Mouse (Mus musculus) neural tube, embryonic 12.5 days (tissue): ENCODE results near the gene Itih2. TPM values are rescaled to one million over a fixed set of nuclear protein-coding genes. Genes with fewer than 3 reads are reported as not detected.

Source experiments
- ATAC-seq: fragments of 200-750 bp; cut with Nextera tagmentation; 2 replicates; pipeline ENCODE4 v1.8.0; 2017; ENCODE audit warnings: low read depth, mild to moderate bottlenecking, moderate TSS enrichment, moderate library complexity; ENCODE audit not compliant: low FRiP score
- H3K27ac ChIP-seq: fragments of 300-500 bp; sonication (generic); 2 replicates; pipeline ENCODE4 v1.5.1; 2016
- H3K27me3 ChIP-seq: fragments of 300-500 bp; sonication (generic); replicated peaks from 2 replicates; pipeline ENCODE4 v1.6.1; 2016; ENCODE audit warnings: mild to moderate bottlenecking
- H3K36me3 ChIP-seq: fragments of 300-500 bp; sonication (generic); 2 replicates; pipeline ENCODE4 v1.6.1; 2016; ENCODE audit warnings: mild to moderate bottlenecking
- H3K4me1 ChIP-seq: fragments of 300-500 bp; sonication (generic); 2 replicates; pipeline ENCODE4 v1.6.1; 2016
- H3K4me2 ChIP-seq: fragments of 300-500 bp; sonication (generic); replicated peaks from 2 replicates; pipeline ENCODE4 v1.6.1; 2016; ENCODE audit warnings: mild to moderate bottlenecking
- H3K4me3 ChIP-seq: fragments of 300-500 bp; sonication (generic); 2 replicates; pipeline ENCODE4 v1.5.1; 2016
- H3K9ac ChIP-seq: fragments of 300-500 bp; sonication (generic); 2 replicates; pipeline ENCODE4 v1.6.1; 2016; ENCODE audit warnings: mild to moderate bottlenecking
- H3K9me3 ChIP-seq: fragments of 300-500 bp; sonication (generic); 2 replicates; pipeline ENCODE4 v1.6.1; 2016; ENCODE audit warnings: mild to moderate bottlenecking
- WGBS: fragments of 180-500 bp; shearing (Covaris S2); methylation state at CpG from one replicate; pipeline ENCODE4 v1.1.7; 2016; 5-methylcytosine and 5-hydroxymethylcytosine counted together
- polyA plus RNA-seq: library from polyadenylated mRNA; unstranded; fragments of >200 nt; fragmentation: Nextera tagmentation; extraction: Ambion mirVana; gene quantifications from 2 replicates; pipeline ENCODE4 v1.2.1, GENCODE M21; 2016

Itih2 gene
- polyA plus RNA-seq, 1 experiment from 2014 or later = 0.94 TPM

DNA sequence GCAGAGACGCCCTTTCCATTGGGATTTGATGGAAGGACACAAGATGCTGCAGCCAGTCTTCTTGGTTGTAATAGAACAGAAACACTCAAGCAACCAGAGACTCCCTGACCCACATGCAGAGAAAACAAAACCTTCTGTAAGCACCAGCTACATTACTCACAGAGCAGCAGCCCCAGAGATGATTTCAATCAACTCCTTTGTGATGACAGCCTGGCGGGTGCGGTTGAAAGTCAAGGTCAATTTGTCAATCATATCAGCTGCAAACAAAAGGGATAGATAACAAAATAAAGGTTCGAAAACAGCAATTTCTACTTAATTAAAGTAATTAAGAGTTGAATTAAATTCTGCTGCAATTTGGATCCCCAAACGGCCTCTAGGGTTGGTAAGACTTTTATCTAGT, 72.4 kb downstream of the Itih2 start:
- WGBS = 90% methylated on average over 5 of the region's 5 CpGs
- no peak overlapping the region for H3K4me3 ChIP-seq
- H3K4me1 ChIP-seq = no peaks in the 10 kb centered on the region
- no peaks in the 10 kb centered on the region for H3K9me3 ChIP-seq
- no peak overlapping the region for H3K4me2 ChIP-seq
- ATAC-seq = no peak
- no peak overlapping the region for H3K9ac ChIP-seq
- H3K36me3 ChIP-seq = peaks cover 81% of the 10 kb centered on the region
- no peaks in the 10 kb centered on the region for H3K27me3 ChIP-seq
- no peak overlapping the region for H3K27ac ChIP-seq

DNA sequence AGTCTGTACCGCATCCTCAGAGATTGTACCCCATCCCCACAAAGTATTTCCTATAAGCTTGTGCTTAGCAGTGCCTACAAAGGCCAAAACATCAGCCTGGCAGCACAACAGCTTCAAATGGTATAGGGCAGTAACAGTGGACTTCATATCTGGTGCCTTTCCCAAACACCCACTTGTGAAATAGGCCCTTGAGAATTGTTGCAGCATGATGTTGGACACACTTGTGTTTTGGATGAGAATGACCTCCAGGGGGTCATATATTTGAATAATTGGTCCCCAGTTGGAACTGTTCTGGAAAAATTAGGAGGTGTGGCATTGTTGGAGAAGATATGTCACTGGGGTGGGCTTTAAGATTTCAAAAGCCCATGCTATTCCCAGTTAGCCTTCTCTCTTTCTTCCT, 79.2 kb downstream of the Itih2 start:
- Histone ChIP-seq H3K27ac (no peak overlapping the region), H3K27me3 (no peaks in the 10 kb centered on the region), H3K9me3 (no peaks in the 10 kb centered on the region), H3K9ac (no peak overlapping the region), H3K4me3 (no peak overlapping the region), H3K4me2 (no peak overlapping the region), H3K36me3 (peaks cover 29% of the 10 kb centered on the region), H3K4me1 (peaks cover 11% of the 10 kb centered on the region)
- WGBS = 97% methylated on average over 1 of the region's 1 CpGs
- ATAC-seq = no peak

GRCm38 (mm10) chr2:10050878-10051277, 80.3 kb downstream of the Itih2 start:
- Histone ChIP-seq H3K4me1 (peaks cover 14% of the 10 kb centered on the region), H3K36me3 (peaks cover 21% of the 10 kb centered on the region), H3K4me2 (no peak overlapping the region), H3K9me3 (no peaks in the 10 kb centered on the region), H3K4me3 (no peak overlapping the region), H3K27me3 (no peaks in the 10 kb centered on the region), H3K9ac (no peak overlapping the region), H3K27ac (no peak overlapping the region)
- 86% methylated on average over 3 of the region's 3 CpGs for WGBS
- no peak for ATAC-seq

DNA sequence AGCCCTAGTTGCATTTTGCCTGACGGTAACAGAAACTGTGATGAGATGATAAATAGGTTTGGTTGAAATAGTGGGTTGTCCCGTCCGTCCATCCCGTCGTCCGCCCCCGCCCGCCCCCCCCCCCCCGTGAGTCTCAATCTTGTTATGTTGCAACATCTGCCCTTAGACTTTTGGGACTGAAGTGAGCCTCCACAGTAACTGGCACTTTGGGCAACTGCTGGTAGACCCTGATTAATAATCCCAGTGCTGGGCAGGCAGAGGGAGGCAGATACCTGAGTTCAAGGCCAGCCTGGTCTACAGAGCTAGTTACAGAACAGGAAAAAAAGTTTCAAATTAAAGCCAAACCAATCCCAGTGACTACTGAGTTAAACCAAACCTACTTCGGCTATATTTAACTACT, 81.7 kb downstream of the Itih2 start:
- Histone ChIP-seq H3K27ac (no peak overlapping the region), H3K4me1 (peaks cover 14% of the 10 kb centered on the region), H3K9ac (0 out of 2 replicates have a peak overlapping the region, but pooled peaks have one; percentile 82), H3K36me3 (peaks cover 7% of the 10 kb centered on the region), H3K9me3 (no peaks in the 10 kb centered on the region), H3K27me3 (no peaks in the 10 kb centered on the region), H3K4me2 (peak overlapping the region; percentile 97), H3K4me3 (peak overlapping the region; percentile 94; the same call in 1 of the 2 replicates)
- 18% methylated on average over 10 of the region's 10 CpGs for WGBS
- ATAC-seq = no peak

DNA sequence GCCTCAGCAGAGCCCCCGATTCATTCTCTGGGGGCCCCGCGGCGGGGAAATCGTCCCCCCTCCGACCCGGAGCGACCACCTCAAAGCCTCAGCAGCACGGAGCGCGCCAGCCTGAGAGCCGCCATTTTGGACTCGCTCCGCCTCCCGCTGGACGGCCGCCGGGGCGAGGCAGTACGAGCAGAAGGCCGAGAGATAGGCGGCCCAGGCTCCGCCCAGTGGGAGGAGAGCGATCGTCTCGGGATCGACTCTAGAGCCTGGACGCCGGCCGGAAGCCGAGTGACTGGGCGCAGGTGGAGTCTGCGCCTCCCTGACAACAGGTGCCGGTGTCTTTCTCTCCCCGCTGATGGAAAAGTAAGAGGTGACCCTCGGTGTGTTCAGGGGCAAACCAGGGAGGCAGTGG, 82.7 kb downstream of the Itih2 start, which contains the start of gene Taf3:
Gene Taf3, minus strand, starts transcription at position 136 of the 400 bp plus-strand sequence.
- no peaks in the 10 kb centered on the region for H3K9me3 ChIP-seq
- peak within 1 kb of the TSS; percentile 97 for H3K4me2 ChIP-seq
- peak within 1 kb of the TSS; percentile 94 for H3K4me3 ChIP-seq
- peak; percentile 95 for ATAC-seq
- no peaks in the 10 kb centered on the region for H3K27me3 ChIP-seq
- H3K9ac ChIP-seq = peak within 1 kb of the TSS; percentile 82
- H3K36me3 ChIP-seq = no peaks in the 10 kb centered on the region
- peaks cover 14% of the 10 kb centered on the region for H3K4me1 ChIP-seq
- WGBS = under 1% methylated on average over 36 of the region's 36 CpGs
- peak within 1 kb of the TSS; percentile 21; the same call in 1 of the 2 replicates for H3K27ac ChIP-seq

DNA sequence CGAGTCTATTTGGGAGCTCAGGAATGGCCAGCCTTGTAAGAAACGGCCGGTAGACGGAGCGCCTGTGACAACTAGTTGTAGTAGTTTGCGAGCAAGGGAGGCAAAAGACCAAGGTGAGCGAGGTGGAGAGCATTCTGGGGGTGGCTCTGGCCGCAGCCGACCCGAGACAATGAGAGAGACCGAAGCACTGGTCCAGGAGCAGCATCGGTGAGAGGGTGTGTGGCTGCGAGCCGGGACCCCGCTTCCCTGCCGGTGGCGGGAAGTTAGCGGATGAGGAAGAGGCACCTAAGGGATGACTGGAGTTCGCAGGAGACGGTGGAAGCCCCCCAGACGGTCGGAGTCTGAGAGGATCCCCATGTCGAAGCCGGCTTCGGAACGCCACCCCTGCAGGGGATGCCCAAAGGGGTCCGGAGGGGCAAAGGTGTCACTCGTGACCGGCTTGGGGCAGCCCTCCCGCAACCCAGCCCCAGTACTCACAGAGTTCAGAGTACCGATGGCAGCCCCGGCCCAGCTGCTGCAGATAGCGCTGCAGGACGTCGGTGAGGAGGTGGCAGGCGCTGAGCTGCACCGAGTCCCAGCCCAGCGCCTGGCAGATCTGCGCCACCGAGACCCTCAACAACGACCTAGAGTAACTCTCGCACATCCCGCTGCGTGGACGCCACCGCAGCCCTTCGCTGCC, 83.3 kb downstream of the Itih2 start:
- Histone ChIP-seq H3K4me2 (peak overlapping the region; percentile 97), H3K36me3 (no peaks in the 10 kb centered on the region), H3K4me1 (peaks cover 14% of the 10 kb centered on the region), H3K9me3 (no peaks in the 10 kb centered on the region), H3K9ac (peak overlapping the region; percentile 82), H3K27ac (peak overlapping the region; percentile 21; the same call in 1 of the 2 replicates), H3K4me3 (peak overlapping the region; percentile 94), H3K27me3 (no peaks in the 10 kb centered on the region)
- peak; percentile 78 for ATAC-seq
- 0% methylated on average over 47 of the region's 47 CpGs for WGBS

Other genes starting within 250 kb of the Itih2 start
- 0.78 and 0.94 TPM in 2 replicates for gene 9230102O04Rik, start 241.9 kb downstream of the Itih2 start, polyA plus RNA-seq
- 11.5 and 12.1 TPM in 2 replicates for gene Gata3, start 241.4 kb downstream of the Itih2 start, polyA plus RNA-seq
- gene Taf3, start 82.8 kb downstream of the Itih2 start, polyA plus RNA-seq = 16.0 TPM in 2 replicates
- 474 and 482 TPM in 2 replicates for gene Atp5c1, start 50.9 kb downstream of the Itih2 start, polyA plus RNA-seq
- gene Kin, start 50.8 kb downstream of the Itih2 start, polyA plus RNA-seq = 37.9 and 40.6 TPM in 2 replicates
- gene Itih5, start 22.2 kb upstream of the Itih2 start, polyA plus RNA-seq = 7.9 and 8.1 TPM in 2 replicates
- 2.4 and 2.8 TPM in 2 replicates for gene Sfmbt2, start 239.1 kb upstream of the Itih2 start, polyA plus RNA-seq